Mouse (Mus musculus) forebrain, embryonic 12.5 days (tissue): ENCODE results near the gene Usp5. TPM values are rescaled to one million over a fixed set of nuclear protein-coding genes. Genes with fewer than 3 reads are reported as not detected.
"Not testable (repeated sequence)": the region's sequence is repeated elsewhere in the genome, so short reads cannot be mapped to it uniquely, and the experiment has no call there.

Experiments used
- ATAC-seq: fragments of 200-750 bp; cut with Nextera tagmentation; 2 replicates; pipeline ENCODE4 v1.8.0; 2017; ENCODE audit warnings: moderate TSS enrichment; ENCODE audit not compliant: low FRiP score
- H3K27ac ChIP-seq: fragments of 300-500 bp; sonication (generic); 2 replicates; pipeline ENCODE4 v1.5.1; 2016; ENCODE audit warnings: mild to moderate bottlenecking
- H3K27me3 ChIP-seq: fragments of 300-500 bp; sonication (generic); 2 replicates; pipeline ENCODE4 v1.6.1; 2016; ENCODE audit warnings: mild to moderate bottlenecking
- H3K36me3 ChIP-seq: fragments of 300-500 bp; sonication (generic); replicated peaks from 2 replicates; pipeline ENCODE4 v1.6.1; 2016; ENCODE audit warnings: mild to moderate bottlenecking
- H3K4me1 ChIP-seq: fragments of 300-500 bp; sonication (generic); 2 replicates; pipeline ENCODE4 v1.6.1; 2016
- H3K4me2 ChIP-seq: fragments of 300-500 bp; sonication (generic); 2 replicates; pipeline ENCODE4 v1.6.1; 2016; ENCODE audit warnings: mild to moderate bottlenecking, moderate library complexity
- H3K4me3 ChIP-seq: fragments of 300-500 bp; sonication (generic); replicated peaks from 2 replicates; pipeline ENCODE4 v1.5.1; 2016; ENCODE audit warnings: mild to moderate bottlenecking
- H3K9ac ChIP-seq: fragments of 300-500 bp; sonication (generic); 2 replicates; pipeline ENCODE4 v1.6.1; 2016; ENCODE audit warnings: mild to moderate bottlenecking
- H3K9me3 ChIP-seq: fragments of 300-500 bp; sonication (generic); 2 replicates; pipeline ENCODE4 v1.6.1; 2016
- WGBS: fragments of 180-500 bp; shearing (Covaris S2); methylation state at CpG from one replicate; pipeline ENCODE4 v1.1.7; 2016; 5-methylcytosine and 5-hydroxymethylcytosine counted together
- polyA plus RNA-seq: library from polyadenylated mRNA; unstranded; fragments of >200 nt; fragmentation: Nextera tagmentation; extraction: Ambion mirVana; gene quantifications from 2 replicates; pipeline ENCODE4 v1.2.1, GENCODE M21; 2016

Gene Usp5
- polyA plus RNA-seq, 1 experiment from 2014 or later, result 199 TPM

DNA sequence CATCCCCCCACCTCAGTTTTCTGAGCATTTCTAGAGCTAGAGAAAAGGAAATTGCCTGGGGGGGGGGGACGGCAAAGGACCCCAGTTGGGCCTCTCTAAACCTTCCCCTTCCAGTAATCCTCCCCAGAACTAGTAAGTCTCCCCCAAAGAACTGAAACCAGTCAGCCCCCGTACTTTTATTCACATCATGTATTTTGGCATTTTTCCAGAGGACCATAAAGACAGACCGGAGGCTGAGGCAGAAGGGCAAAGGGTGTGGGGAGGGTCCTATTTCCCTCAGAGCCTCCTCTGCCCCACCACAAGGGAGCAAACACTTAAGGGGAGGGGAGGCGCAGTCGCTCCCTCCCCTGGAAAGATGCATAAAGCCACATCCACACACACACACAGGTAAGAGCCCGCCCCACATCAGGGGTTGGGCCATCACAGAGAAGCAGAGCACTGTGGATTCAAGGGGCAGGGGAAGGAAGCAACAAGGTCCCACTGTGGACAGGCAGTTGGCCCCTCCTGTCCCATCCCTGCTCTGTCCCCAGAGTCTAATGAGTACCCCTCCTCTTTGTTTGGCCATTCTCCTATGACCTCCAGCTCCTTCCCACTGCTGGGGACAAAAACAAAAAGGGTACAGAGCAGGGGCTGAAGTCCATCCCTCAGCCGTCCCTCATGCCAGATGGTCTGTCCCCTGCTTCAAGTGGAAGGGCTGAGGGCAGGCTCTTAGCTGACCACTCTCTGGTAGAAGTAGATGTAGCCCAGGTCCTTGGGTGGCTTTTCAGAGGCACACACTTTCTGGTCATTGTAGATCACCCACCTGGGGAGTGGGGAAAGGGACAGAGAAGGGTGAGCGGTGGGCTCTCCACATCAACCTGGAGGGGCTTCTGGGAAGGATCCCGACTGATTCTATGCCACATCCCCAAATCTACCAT is 14.2 kb downstream of the Usp5 start:
- Histone ChIP-seq H3K4me1 (peaks cover 38% of the 10 kb centered on the region), H3K27ac (0 out of 2 replicates have a peak overlapping the region, but pooled peaks have one; percentile 88), H3K27me3 (no peaks in the 10 kb centered on the region), H3K4me3 (no peak overlapping the region), H3K9me3 (no peaks in the 10 kb centered on the region), H3K36me3 (peaks cover 76% of the 10 kb centered on the region), H3K4me2 (peak overlapping the region; percentile 88; the same call in 1 of the 2 replicates), H3K9ac (no peak overlapping the region; the same call in 1 of the 2 replicates)
- no peak for ATAC-seq
- 64% methylated on average over 9 of the region's 9 CpGs for WGBS

DNA sequence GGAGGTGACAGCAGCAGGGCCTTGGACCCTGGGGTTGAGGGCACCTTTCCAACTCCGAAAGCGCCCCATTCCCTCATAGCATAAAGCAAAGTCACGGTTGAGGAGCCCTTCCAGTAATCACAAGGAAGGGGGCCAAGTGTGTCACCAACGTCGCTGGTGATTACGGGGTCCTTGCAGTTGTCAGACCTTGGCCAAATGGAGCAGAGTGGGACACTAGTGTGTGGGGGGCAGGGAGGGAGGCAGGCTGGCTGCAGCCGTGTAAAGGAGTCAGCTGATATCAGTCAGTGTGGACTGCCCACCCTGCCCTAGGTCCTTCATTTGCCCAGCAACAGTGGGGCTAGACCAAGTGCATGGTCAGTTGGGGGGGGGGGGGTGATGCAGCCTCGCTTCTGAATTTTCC is 14.8 kb downstream of the Usp5 start:
- Histone ChIP-seq H3K9me3 (no peaks in the 10 kb centered on the region), H3K4me2 (peak overlapping the region; percentile 88), H3K36me3 (peaks cover 69% of the 10 kb centered on the region), H3K9ac (no peak overlapping the region), H3K27me3 (no peaks in the 10 kb centered on the region), H3K4me3 (peak overlapping the region; percentile 73), H3K27ac (peak overlapping the region; percentile 88), H3K4me1 (peaks cover 44% of the 10 kb centered on the region)
- ATAC-seq, result peak; percentile 32
- whole genome bisulfite sequencing, result 45% methylated on average over 8 of the region's 8 CpGs

- Histone ChIP-seq H3K27me3 (no peaks in the 10 kb centered on the region), H3K9me3 (no peaks in the 10 kb centered on the region), H3K9ac (peak within 1 kb of the TSS; percentile 83), H3K4me1 (peaks cover 50% of the 10 kb centered on the region), H3K27ac (peak within 1 kb of the TSS; percentile 88), H3K36me3 (peaks cover 64% of the 10 kb centered on the region), H3K4me2 (peak within 1 kb of the TSS; percentile 88), H3K4me3 (peak within 1 kb of the TSS; percentile 73)
- WGBS, result 0% methylated on average over 22 of the region's 22 CpGs
- ATAC-seq, result peak; percentile 91
Observed at GRCm38 (mm10) chr6:124813933-124814332, 15.4 kb downstream of the Usp5 start, which contains the start of gene Tpi1. Tpi1 (minus strand) TSS chr6:124814296.

DNA sequence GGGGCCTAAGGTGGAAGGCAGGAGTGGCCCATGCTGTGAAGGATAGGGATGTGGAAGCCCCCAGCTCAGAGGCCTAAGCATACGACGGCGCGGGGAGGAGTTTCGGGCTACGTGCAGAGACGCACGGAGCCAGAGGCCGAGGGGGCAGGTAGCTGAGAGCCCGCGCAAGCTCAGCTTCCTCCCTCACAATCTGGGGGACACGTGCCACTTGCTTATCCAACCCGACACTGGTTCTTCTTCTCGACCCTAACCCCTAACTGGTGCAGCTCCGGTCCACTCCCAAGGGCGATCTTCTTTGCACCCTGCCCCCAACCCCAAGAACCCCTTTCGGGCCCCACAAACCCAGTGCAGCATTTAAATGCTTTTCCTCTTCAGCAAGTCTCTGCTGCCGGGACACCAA is 15.8 kb downstream of the Usp5 start:
- Histone ChIP-seq H3K4me1 (peaks cover 54% of the 10 kb centered on the region), H3K4me3 (peak overlapping the region; percentile 73), H3K9ac (peak overlapping the region; percentile 83), H3K9me3 (no peaks in the 10 kb centered on the region), H3K36me3 (peaks cover 60% of the 10 kb centered on the region), H3K27me3 (no peaks in the 10 kb centered on the region), H3K27ac (peak overlapping the region; percentile 88), H3K4me2 (peak overlapping the region; percentile 88)
- peak; percentile 70 for ATAC-seq
- WGBS, result under 1% methylated on average over 18 of the region's 18 CpGs

DNA sequence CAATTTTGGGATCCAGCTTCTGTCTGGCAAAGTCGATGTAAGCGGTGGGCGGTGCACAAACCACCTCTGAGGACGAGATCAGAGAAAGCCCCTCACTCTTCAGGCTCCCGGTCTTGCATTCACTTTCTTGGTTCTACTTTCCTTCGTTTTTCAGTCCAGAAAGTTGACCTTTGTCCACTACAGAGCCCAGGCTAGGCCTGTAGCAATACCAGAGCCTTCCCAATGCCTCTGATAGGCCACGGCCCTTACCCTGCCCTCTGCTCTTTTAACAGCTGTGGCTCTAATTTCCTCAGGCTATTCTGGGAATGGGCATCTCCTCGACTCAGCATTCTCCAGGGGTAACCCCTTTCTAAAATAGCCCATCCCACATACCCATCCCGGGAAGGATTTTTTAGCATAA is 16.4 kb downstream of the Usp5 start:
- Histone ChIP-seq H3K36me3 (peaks cover 53% of the 10 kb centered on the region), H3K9me3 (no peaks in the 10 kb centered on the region), H3K27ac (peak overlapping the region; percentile 88), H3K27me3 (no peaks in the 10 kb centered on the region), H3K4me1 (peaks cover 60% of the 10 kb centered on the region), H3K9ac (peak overlapping the region; percentile 83), H3K4me3 (peak overlapping the region; percentile 73), H3K4me2 (peak overlapping the region; percentile 88)
- 21% methylated on average over 9 of the region's 9 CpGs for WGBS
- ATAC-seq, result no peak

DNA sequence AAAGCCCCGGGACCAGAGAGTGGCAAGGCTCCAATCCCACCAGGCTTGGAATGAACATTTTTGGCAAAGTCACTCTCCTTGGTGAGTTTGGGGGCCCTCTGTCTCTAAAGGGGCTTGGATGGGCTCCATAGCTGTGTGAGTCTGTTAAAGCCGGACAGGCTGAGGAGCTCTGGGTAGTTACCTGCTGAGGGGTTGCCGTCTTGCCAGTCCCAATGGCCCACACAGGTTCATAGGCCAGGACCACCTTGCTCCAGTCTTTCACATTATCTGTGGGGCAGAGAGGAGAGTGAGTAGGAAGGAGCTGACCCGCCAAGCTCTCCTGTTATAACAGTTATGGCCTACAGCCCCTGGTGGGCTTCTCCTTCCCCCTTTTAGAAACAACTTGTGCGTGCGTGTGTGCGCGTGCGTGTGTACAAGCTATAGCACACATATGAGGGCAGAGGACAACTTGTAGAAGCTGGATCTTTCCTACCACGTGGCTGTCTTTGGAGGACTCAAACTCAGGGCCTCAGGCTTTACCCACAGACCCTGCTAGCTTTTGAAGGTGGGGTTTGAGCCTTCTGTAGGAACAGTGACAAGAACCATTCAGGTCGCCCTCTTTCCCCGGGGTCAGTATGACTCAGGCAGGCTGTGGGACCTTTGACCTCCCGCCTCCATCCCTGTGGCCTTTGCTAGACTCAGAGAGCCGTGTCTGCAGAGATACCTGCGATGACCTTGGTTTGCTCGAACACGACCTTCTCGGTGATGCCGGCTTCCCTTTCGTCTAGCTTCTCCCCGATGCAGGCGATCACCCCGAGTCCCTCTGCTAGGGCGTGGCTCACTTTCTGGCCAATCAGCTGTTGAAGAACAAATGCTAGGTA is 17.4 kb downstream of the Usp5 start:
- WGBS, result 85% methylated on average over 24 of the region's 24 CpGs
- Histone ChIP-seq H3K27me3 (no peaks in the 10 kb centered on the region), H3K9ac (peak overlapping the region; percentile 83), H3K9me3 (no peaks in the 10 kb centered on the region), H3K4me2 (peak overlapping the region; percentile 88), H3K36me3 (peaks cover 44% of the 10 kb centered on the region), H3K4me1 (peaks cover 60% of the 10 kb centered on the region), H3K4me3 (peak overlapping the region; percentile 73), H3K27ac (0 out of 2 replicates have a peak overlapping the region, but pooled peaks have one; percentile 88)
- ATAC-seq, result no peak

DNA sequence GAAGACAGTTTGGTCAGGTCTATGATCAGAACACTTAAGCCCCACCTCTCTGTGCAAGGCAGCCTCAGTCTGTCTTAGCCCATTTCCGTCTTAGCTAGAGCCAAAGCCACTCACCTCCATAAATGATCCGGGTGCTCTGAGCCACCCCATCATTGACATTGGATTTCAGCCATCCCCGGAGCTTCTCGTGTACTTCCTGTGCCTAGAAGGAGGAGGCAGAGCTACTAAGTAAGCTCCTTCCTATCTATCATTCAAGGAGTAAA is 17.9 kb downstream of the Usp5 start:
- WGBS, result 90% methylated on average over 4 of the region's 4 CpGs
- no peak overlapping the region for H3K27ac ChIP-seq
- peaks cover 38% of the 10 kb centered on the region for H3K36me3 ChIP-seq
- no peak for ATAC-seq
- peaks cover 62% of the 10 kb centered on the region for H3K4me1 ChIP-seq
- H3K4me2 ChIP-seq, result no peak overlapping the region
- no peaks in the 10 kb centered on the region for H3K27me3 ChIP-seq
- no peak overlapping the region for H3K9ac ChIP-seq
- no peaks in the 10 kb centered on the region for H3K9me3 ChIP-seq
- H3K4me3 ChIP-seq, result no peak overlapping the region

DNA sequence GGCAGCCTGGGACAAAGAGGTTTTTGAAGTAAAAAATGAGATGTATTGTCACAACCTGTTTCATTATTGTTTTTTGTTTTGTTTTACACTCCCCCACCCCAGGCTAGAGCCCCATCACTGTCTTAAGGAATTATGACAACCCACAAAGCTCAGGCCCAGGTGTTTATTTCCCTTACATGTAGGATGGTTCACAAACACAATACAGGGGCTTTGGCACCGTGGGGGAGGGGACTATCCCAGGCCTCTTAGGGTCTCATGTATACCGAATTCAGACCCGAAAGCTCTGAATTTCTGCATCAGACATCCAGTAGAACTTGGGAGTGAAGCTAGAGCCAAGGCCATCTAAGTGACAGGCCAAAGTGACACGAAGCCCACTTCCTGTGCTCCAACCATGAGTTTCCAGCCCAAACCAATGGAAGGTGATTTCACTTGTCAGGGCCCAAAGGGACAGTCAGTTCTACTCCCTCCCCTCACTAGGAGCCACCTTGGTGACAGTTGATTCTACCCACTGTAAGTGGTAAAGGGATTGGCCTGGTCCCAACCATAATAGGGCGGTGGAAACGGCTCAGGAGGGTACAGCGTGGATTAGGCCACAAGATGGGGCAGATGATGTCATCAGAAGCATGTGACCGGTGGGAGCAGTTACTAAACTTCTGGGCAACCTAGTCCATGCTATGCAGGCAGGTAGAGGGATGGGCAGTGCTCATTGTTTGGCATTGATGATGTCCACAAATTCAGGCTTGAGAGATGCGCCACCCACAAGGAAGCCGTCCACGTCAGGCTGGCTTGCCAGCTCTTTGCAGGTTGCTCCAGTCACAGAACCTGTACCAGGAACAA is 18.5 kb downstream of the Usp5 start:
- not testable (repeated sequence) for H3K27ac ChIP-seq

GRCm38 (mm10) chr6:124809775-124810538 is 19.3 kb downstream of the Usp5 start:
- H3K4me2 ChIP-seq, result peak overlapping the region; percentile 97
- H3K4me1 ChIP-seq, result peaks cover 69% of the 10 kb centered on the region
- WGBS, result 43% methylated on average over 14 of the region's 14 CpGs
- H3K4me3 ChIP-seq, result peak overlapping the region; percentile 54
- H3K27ac ChIP-seq, result peak overlapping the region; percentile 85
- ATAC-seq, result no peak
- H3K9ac ChIP-seq, result peak overlapping the region; percentile 71
- H3K27me3 ChIP-seq, result no peaks in the 10 kb centered on the region
- no peaks in the 10 kb centered on the region for H3K9me3 ChIP-seq
- H3K36me3 ChIP-seq, result peaks cover 25% of the 10 kb centered on the region

More for the DNA sequence above, 18.5 kb downstream of the Usp5 start:
- H3K4me3 ChIP-seq, H3K9me3 ChIP-seq, H3K4me2 ChIP-seq, H3K9ac ChIP-seq, ATAC-seq, H3K27me3 ChIP-seq: not testable (repeated sequence)
- 85% methylated on average over 11 of the region's 11 CpGs for WGBS
- peaks cover 33% of the 10 kb centered on the region for H3K36me3 ChIP-seq
- peaks cover 67% of the 10 kb centered on the region for H3K4me1 ChIP-seq

DNA sequence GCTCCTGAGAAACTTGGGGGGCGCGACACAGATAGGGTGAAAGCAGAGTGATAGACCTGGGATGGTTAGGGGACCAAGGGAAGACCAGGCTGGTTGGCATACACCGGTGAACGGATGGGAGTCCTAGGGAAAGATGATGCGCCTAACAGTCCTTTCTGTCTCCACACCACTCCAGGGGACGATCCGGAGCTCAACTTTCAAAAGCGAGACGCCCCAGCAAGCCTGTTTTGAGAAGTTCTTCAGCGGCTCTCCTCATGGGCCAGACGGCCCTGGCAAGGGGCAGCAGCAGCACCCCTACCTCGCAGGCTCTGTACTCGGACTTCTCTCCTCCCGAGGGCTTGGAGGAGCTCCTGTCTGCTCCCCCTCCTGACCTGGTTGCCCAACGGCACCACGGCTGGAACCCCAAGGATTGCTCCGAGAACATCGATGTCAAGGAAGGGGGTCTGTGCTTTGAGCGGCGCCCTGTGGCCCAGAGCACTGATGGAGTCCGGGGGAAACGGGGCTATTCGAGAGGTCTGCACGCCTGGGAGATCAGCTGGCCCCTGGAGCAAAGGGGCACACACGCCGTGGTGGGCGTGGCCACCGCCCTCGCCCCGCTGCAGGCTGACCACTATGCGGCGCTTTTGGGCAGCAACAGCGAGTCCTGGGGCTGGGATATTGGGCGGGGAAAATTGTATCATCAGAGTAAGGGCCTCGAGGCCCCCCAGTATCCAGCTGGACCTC is 20.1 kb downstream of the Usp5 start:
- peak overlapping the region; percentile 85 for H3K27ac ChIP-seq
- peaks cover 61% of the 10 kb centered on the region for H3K4me1 ChIP-seq
- peak overlapping the region; percentile 54 for H3K4me3 ChIP-seq
- H3K4me2 ChIP-seq, result peak overlapping the region; percentile 97
- WGBS, result under 1% methylated on average over 35 of the region's 35 CpGs
- H3K27me3 ChIP-seq, result no peaks in the 10 kb centered on the region
- H3K9me3 ChIP-seq, result no peaks in the 10 kb centered on the region
- H3K36me3 ChIP-seq, result peaks cover 25% of the 10 kb centered on the region
- peak overlapping the region; percentile 71 for H3K9ac ChIP-seq
- ATAC-seq, result peak; percentile 11; the same call in 1 of the 2 replicates
